Mouse (Mus musculus) heart, embryonic 12.5 days (tissue): ENCODE measurements around the gene Arl14. TPM values are rescaled to one million over a fixed set of nuclear protein-coding genes. Genes with fewer than 3 reads are reported as not detected.

Source experiments
- polyA plus RNA-seq: library from polyadenylated mRNA; unstranded; fragments of >200 nt; fragmentation: Nextera tagmentation; extraction: Ambion mirVana; gene quantifications from 2 replicates; pipeline ENCODE4 v1.2.1, GENCODE M21; 2016

Gene Arl14
- polyA plus RNA-seq, 1 experiment from 2014 or later: not detected

Other genes starting within 250 kb of the Arl14 start
- gene Ift80, start 217.8 kb upstream of the Arl14 start, polyA plus RNA-seq: 9.0 and 10.0 TPM in 2 replicates
- 177 TPM in 2 replicates for gene Smc4, start 217.7 kb upstream of the Arl14 start, polyA plus RNA-seq
- 100 and 105 TPM in 2 replicates for gene Trim59, start 177.7 kb upstream of the Arl14 start, polyA plus RNA-seq
- gene Kpna4, start 95.3 kb upstream of the Arl14 start, polyA plus RNA-seq: 39.8 and 40.2 TPM in 2 replicates
- gene Ppm1l, start 94.4 kb downstream of the Arl14 start, polyA plus RNA-seq: 9.8 and 11.8 TPM in 2 replicates